Mouse (Mus musculus): ENCODE data around the gene Nfia. TPM values are rescaled to one million over a fixed set of nuclear protein-coding genes. Genes with fewer than 3 reads are reported as not detected.
A peak's percentile ranks its signal among the peaks of the same experiment; 100 is the strongest.

The Nfia gene
- total and polyA plus RNA-seq, 3 experiments = 0.96 to 25.1 (median 1.3) TPM

- H3K36me3 ChIP-seq (replicated peaks) = no peaks in the 10 kb centered on the region
- peaks cover 15% of the 10 kb centered on the region for H3K9me3 ChIP-seq (replicated peaks)
- H3K4me1 ChIP-seq (ENCODE audit: insufficient read depth, low read depth, low read length) = no peaks in the 10 kb centered on the region
- no peak overlapping the region for H3K4me3 ChIP-seq (ENCODE audit: low read depth, low read length)
- no peak for DNase-seq (ENCODE audit: low spot score)
- H3K27me3 ChIP-seq (ENCODE audit: insufficient read depth, low read length) = no peaks in the 10 kb centered on the region
- no peak for ATAC-seq (ENCODE audit: extremely low read depth, insufficient number of reproducible peaks, low FRiP score, poor library complexity, severe bottlenecking)
- no peak for TF ChIP-seq GATA1 (IDR thresholded peaks at IDR 0.05; ENCODE audit: borderline replicate concordance, low read length)
- no peak for TF ChIP-seq TAL1 (conservative IDR thresholded peaks at IDR 0.05; ENCODE audit: low read depth, low read length)
- no peak for TF ChIP-seq GATA2 (IDR thresholded peaks at IDR 0.05; ENCODE audit: borderline replicate concordance, low read depth, low read length)
- no peak for TF ChIP-seq POLR2AphosphoS5 (IDR thresholded peaks at IDR 0.05; ENCODE audit: insufficient replicate concordance, low read depth, low read length)
- no peak for TF ChIP-seq CTCF (IDR thresholded peaks at IDR 0.05; ENCODE audit: low read depth, low read length)
Observed at GRCm38 (mm10) chr4:97921682-97922081, 149.1 kb downstream of the Nfia start.

- no peak overlapping the region for H3K4me3 ChIP-seq (ENCODE audit: low read depth, low read length)
Observed at GRCm38 (mm10) chr4:97923248-97923647, 150.7 kb downstream of the Nfia start.

GRCm38 (mm10) chr4:97923876-97924316, 151.4 kb downstream of the Nfia start:
- H3K4me1 ChIP-seq (ENCODE audit: insufficient read depth, low read depth, low read length) = no peaks in the 10 kb centered on the region
- no peak overlapping the region for H3K4me3 ChIP-seq (ENCODE audit: low read depth, low read length)
- TF ChIP-seq GATA2 (IDR thresholded peaks at IDR 0.05; ENCODE audit: borderline replicate concordance, low read depth, low read length) = no peak
- TF ChIP-seq POLR2AphosphoS5 (IDR thresholded peaks at IDR 0.05; ENCODE audit: insufficient replicate concordance, low read depth, low read length) = no peak
- TF ChIP-seq CTCF (IDR thresholded peaks at IDR 0.05; ENCODE audit: low read depth, low read length) = no peak
- TF ChIP-seq TAL1 (conservative IDR thresholded peaks at IDR 0.05; ENCODE audit: low read depth, low read length) = no peak
- no peak for TF ChIP-seq GATA1 (IDR thresholded peaks at IDR 0.05; ENCODE audit: borderline replicate concordance, low read length)
- H3K27me3 ChIP-seq (ENCODE audit: insufficient read depth, low read length) = no peaks in the 10 kb centered on the region
- H3K9me3 ChIP-seq (replicated peaks) = peaks cover 7% of the 10 kb centered on the region
- H3K36me3 ChIP-seq (replicated peaks) = no peaks in the 10 kb centered on the region
- ATAC-seq (ENCODE audit: extremely low read depth, insufficient number of reproducible peaks, low FRiP score, poor library complexity, severe bottlenecking) (no peak), DNase-seq (ENCODE audit: low spot score) (no peak)

More at GRCm38 (mm10) chr4:97923248-97923647, 150.7 kb downstream of the Nfia start:
- ATAC-seq (ENCODE audit: extremely low read depth, insufficient number of reproducible peaks, low FRiP score, poor library complexity, severe bottlenecking) (peak; percentile 64), DNase-seq (ENCODE audit: low spot score) (no peak)
- TF ChIP-seq GATA2 (IDR thresholded peaks at IDR 0.05; ENCODE audit: borderline replicate concordance, low read depth, low read length) = no peak
- TF ChIP-seq TAL1 (conservative IDR thresholded peaks at IDR 0.05; ENCODE audit: low read depth, low read length) = peak; percentile 29
- H3K9me3 ChIP-seq (replicated peaks) = peaks cover 7% of the 10 kb centered on the region
- H3K4me1 ChIP-seq (ENCODE audit: insufficient read depth, low read depth, low read length) = no peaks in the 10 kb centered on the region
- no peaks in the 10 kb centered on the region for H3K27me3 ChIP-seq (ENCODE audit: insufficient read depth, low read length)
- no peaks in the 10 kb centered on the region for H3K36me3 ChIP-seq (replicated peaks)

- ATAC-seq (ENCODE audit: extremely low read depth, insufficient number of reproducible peaks, low FRiP score, poor library complexity, severe bottlenecking) = no peak
- TF ChIP-seq GATA2 (IDR thresholded peaks at IDR 0.05; ENCODE audit: borderline replicate concordance, low read depth, low read length) (no peak), POLR2AphosphoS5 (IDR thresholded peaks at IDR 0.05; ENCODE audit: insufficient replicate concordance, low read depth, low read length) (no peak)
- Histone ChIP-seq H3K4me1 (ENCODE audit: insufficient read depth, low read depth, low read length) (no peaks in the 10 kb centered on the region), H3K36me3 (replicated peaks) (no peaks in the 10 kb centered on the region), H3K9me3 (replicated peaks) (peaks cover 7% of the 10 kb centered on the region), H3K27me3 (ENCODE audit: insufficient read depth, low read length) (no peaks in the 10 kb centered on the region), H3K4me3 (ENCODE audit: low read depth, low read length) (no peak overlapping the region)
- DNase-seq (ENCODE audit: low spot score) = no peak
Observed at GRCm38 (mm10) chr4:97924414-97924813, 151.9 kb downstream of the Nfia start.

- H3K27me3 ChIP-seq (ENCODE audit: insufficient read depth, low read length) = no peaks in the 10 kb centered on the region
- TF ChIP-seq CTCF (IDR thresholded peaks at IDR 0.05; ENCODE audit: low read depth, low read length) (no peak), GATA1 (IDR thresholded peaks at IDR 0.05; ENCODE audit: borderline replicate concordance, low read length) (no peak), TAL1 (conservative IDR thresholded peaks at IDR 0.05; ENCODE audit: low read depth, low read length) (no peak), POLR2AphosphoS5 (IDR thresholded peaks at IDR 0.05; ENCODE audit: insufficient replicate concordance, low read depth, low read length) (no peak), GATA2 (IDR thresholded peaks at IDR 0.05; ENCODE audit: borderline replicate concordance, low read depth, low read length) (no peak)
- no peak for DNase-seq (ENCODE audit: low spot score)
- H3K4me3 ChIP-seq (ENCODE audit: low read depth, low read length) = no peak overlapping the region
- peaks cover 9% of the 10 kb centered on the region for H3K9me3 ChIP-seq (replicated peaks)
- no peaks in the 10 kb centered on the region for H3K36me3 ChIP-seq (replicated peaks)
- H3K4me1 ChIP-seq (ENCODE audit: insufficient read depth, low read depth, low read length) = no peaks in the 10 kb centered on the region
- ATAC-seq (ENCODE audit: extremely low read depth, insufficient number of reproducible peaks, low FRiP score, poor library complexity, severe bottlenecking) = no peak
Observed at GRCm38 (mm10) chr4:97924855-97925254, 152.3 kb downstream of the Nfia start.

GRCm38 (mm10) chr4:97925644-97926043, 153.1 kb downstream of the Nfia start:
- DNase-seq (ENCODE audit: low spot score) = no peak
- Histone ChIP-seq H3K36me3 (replicated peaks) (no peaks in the 10 kb centered on the region), H3K4me3 (ENCODE audit: low read depth, low read length) (no peak overlapping the region), H3K27me3 (ENCODE audit: insufficient read depth, low read length) (no peaks in the 10 kb centered on the region), H3K9me3 (replicated peaks) (peaks cover 13% of the 10 kb centered on the region), H3K4me1 (ENCODE audit: insufficient read depth, low read depth, low read length) (no peaks in the 10 kb centered on the region)
- TF ChIP-seq POLR2AphosphoS5 (IDR thresholded peaks at IDR 0.05; ENCODE audit: insufficient replicate concordance, low read depth, low read length) (no peak), GATA2 (IDR thresholded peaks at IDR 0.05; ENCODE audit: borderline replicate concordance, low read depth, low read length) (no peak), GATA1 (IDR thresholded peaks at IDR 0.05; ENCODE audit: borderline replicate concordance, low read length) (no peak), TAL1 (conservative IDR thresholded peaks at IDR 0.05; ENCODE audit: low read depth, low read length) (no peak), CTCF (IDR thresholded peaks at IDR 0.05; ENCODE audit: low read depth, low read length) (no peak)
- no peak for ATAC-seq (ENCODE audit: extremely low read depth, insufficient number of reproducible peaks, low FRiP score, poor library complexity, severe bottlenecking)

Data from G1E (cell line).